Mouse (Mus musculus): ENCODE results near the gene Lsmem1. TPM values are rescaled to one million over a fixed set of nuclear protein-coding genes. Genes with fewer than 3 reads are reported as not detected.

Lsmem1 gene
- polyA plus RNA-seq, 1 experiment from 2014 or later: not detected

DNA sequence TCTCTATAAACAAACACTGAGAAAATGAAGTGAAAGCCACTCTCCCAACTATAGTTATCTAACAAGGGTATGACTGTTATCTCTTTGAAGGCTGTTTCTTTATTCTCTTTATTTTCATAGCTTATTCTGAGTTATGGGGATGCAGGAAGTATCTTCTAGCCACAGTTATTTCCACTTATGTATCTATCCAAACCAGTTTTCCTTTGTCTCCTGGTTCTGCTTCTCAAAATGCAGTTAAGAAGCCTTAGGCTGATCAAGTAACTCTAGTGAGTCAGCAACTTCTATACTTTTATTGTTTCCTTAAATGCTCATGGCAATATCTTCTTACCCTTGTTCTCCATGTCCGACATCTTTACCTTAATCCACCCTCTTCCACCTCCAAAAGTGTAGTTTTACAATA lies 32.9 kb upstream of the Lsmem1 start:
- no peak overlapping the region for H3K27ac ChIP-seq (ENCODE audit: low read length)
- no peaks in the 10 kb centered on the region for H3K36me3 ChIP-seq (ENCODE audit: control insufficient read depth, insufficient read depth, low read length)
- 89% methylated on average over 1 of the region's 1 CpGs for WGBS

DNA sequence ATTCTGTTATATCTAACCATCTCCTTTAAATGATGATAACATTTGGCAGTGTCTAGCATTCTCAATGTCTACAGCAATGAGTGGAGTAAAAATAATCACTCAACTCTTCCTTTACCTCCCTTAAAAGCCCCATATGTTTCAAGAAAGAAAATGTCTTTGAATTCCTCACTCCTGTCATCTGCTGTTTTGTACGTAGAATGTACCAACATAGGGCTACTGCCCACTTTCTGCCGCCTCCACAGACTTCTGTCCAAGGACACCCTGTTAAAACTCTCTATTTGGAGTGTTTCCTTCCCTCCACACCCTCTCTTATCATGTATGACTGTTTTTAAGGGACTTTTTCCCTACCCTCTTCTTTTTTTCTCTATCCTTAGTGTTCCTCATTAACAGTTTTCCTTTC lies 32.3 kb upstream of the Lsmem1 start:
- no peak overlapping the region for H3K27ac ChIP-seq (ENCODE audit: low read length)
- H3K4me3 ChIP-seq (ENCODE audit: low read depth, low read length): no peak overlapping the region
- no peaks in the 10 kb centered on the region for H3K27me3 ChIP-seq (ENCODE audit: control insufficient read depth, insufficient read depth, low read depth, low read length)
- ATAC-seq: no peak
- WGBS: 97% methylated on average over 2 of the region's 2 CpGs
- no peak overlapping the region for H3K4me2 ChIP-seq (ENCODE audit: low read length)
- no peaks in the 10 kb centered on the region for H3K9me3 ChIP-seq (replicated peaks; ENCODE audit: control insufficient read depth, low read length, poor library complexity, severe bottlenecking)
- no peak overlapping the region for H3K9ac ChIP-seq (ENCODE audit: low read depth, low read length)
- H3K4me1 ChIP-seq (ENCODE audit: control insufficient read depth, insufficient read depth, low read length): no peaks in the 10 kb centered on the region
- H3K36me3 ChIP-seq (ENCODE audit: control insufficient read depth, insufficient read depth, low read length): no peaks in the 10 kb centered on the region

More for the DNA sequence above, 32.9 kb upstream of the Lsmem1 start:
- no peak overlapping the region for H3K4me3 ChIP-seq (ENCODE audit: low read depth, low read length)
- H3K9me3 ChIP-seq (replicated peaks; ENCODE audit: control insufficient read depth, low read length, poor library complexity, severe bottlenecking): no peaks in the 10 kb centered on the region
- H3K4me1 ChIP-seq (ENCODE audit: control insufficient read depth, insufficient read depth, low read length): no peaks in the 10 kb centered on the region
- H3K4me2 ChIP-seq (ENCODE audit: low read length): no peak overlapping the region
- H3K9ac ChIP-seq (ENCODE audit: low read depth, low read length): no peak overlapping the region
- no peak for ATAC-seq
- H3K27me3 ChIP-seq (ENCODE audit: control insufficient read depth, insufficient read depth, low read depth, low read length): no peaks in the 10 kb centered on the region

DNA sequence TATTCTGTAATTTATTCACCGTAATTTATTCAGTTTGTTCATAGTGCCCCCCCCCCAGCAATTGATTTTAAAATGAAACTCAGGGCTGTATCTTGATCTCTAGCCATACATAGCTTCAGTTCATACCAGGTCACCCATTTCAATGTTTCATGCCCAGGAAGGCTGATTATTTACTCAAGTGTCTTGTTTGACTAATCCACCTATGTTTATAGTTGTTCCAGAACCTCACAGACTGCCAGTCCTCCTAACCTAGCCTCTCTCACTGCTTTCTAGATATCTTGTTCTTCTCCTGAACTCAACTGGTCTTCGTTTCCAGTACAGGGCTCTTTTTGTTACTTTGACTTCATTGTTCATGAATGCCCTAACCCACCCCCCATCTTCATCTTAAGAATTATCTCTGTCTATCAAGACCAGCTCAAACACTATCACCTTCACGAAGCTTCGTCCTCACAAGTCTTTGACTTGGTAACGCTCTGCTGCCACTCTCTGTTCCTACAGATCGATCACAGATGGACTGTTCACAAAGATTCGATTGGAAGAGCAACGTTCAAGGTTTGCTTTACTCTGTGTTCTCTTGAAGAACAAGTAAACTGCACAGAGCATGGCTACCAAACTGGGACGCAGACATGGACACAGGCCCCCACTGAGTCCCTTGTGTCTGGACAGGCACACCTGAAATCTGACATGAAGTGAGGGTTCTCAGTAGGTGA lies 25.0 kb upstream of the Lsmem1 start:
- H3K27me3 ChIP-seq (ENCODE audit: control insufficient read depth, insufficient read depth, low read depth, low read length): no peaks in the 10 kb centered on the region
- no peak for ATAC-seq
- no peak overlapping the region for H3K4me2 ChIP-seq (ENCODE audit: low read length)
- peaks cover 16% of the 10 kb centered on the region for H3K4me1 ChIP-seq (ENCODE audit: control insufficient read depth, insufficient read depth, low read length)
- H3K9ac ChIP-seq (ENCODE audit: low read depth, low read length): no peak overlapping the region
- H3K36me3 ChIP-seq (ENCODE audit: control insufficient read depth, insufficient read depth, low read length): no peaks in the 10 kb centered on the region
- 97% methylated on average over 9 of the region's 9 CpGs for whole genome bisulfite sequencing
- no peak overlapping the region for H3K27ac ChIP-seq (ENCODE audit: low read length)
- H3K9me3 ChIP-seq (replicated peaks; ENCODE audit: control insufficient read depth, low read length, poor library complexity, severe bottlenecking): no peaks in the 10 kb centered on the region
- no peak overlapping the region for H3K4me3 ChIP-seq (ENCODE audit: low read depth, low read length)

GRCm38 (mm10) chr12:40223676-40224075 lies 24.4 kb upstream of the Lsmem1 start:
- H3K9ac ChIP-seq (ENCODE audit: low read depth, low read length): peak overlapping the region; percentile 58
- peak overlapping the region; percentile 94 for H3K4me3 ChIP-seq (ENCODE audit: low read depth, low read length)
- H3K36me3 ChIP-seq (ENCODE audit: control insufficient read depth, insufficient read depth, low read length): no peaks in the 10 kb centered on the region
- H3K4me1 ChIP-seq (ENCODE audit: control insufficient read depth, insufficient read depth, low read length): peaks cover 16% of the 10 kb centered on the region
- 63% methylated on average over 10 of the region's 10 CpGs for WGBS
- peak overlapping the region; percentile 98 for H3K27ac ChIP-seq (ENCODE audit: low read length)
- peak overlapping the region; percentile 62 for H3K4me2 ChIP-seq (ENCODE audit: low read length)
- H3K27me3 ChIP-seq (ENCODE audit: control insufficient read depth, insufficient read depth, low read depth, low read length): no peaks in the 10 kb centered on the region
- no peaks in the 10 kb centered on the region for H3K9me3 ChIP-seq (replicated peaks; ENCODE audit: control insufficient read depth, low read length, poor library complexity, severe bottlenecking)
- ATAC-seq: no peak

GRCm38 (mm10) chr12:40223082-40223619 lies 23.9 kb upstream of the Lsmem1 start:
- H3K4me2 ChIP-seq (ENCODE audit: low read length): peak overlapping the region; percentile 62
- ATAC-seq: peak; percentile 99

GRCm38 (mm10) chr12:40222251-40223081 lies 23.2 kb upstream of the Lsmem1 start:
- Histone ChIP-seq H3K27me3 (ENCODE audit: control insufficient read depth, insufficient read depth, low read depth, low read length) (no peaks in the 10 kb centered on the region), H3K27ac (ENCODE audit: low read length) (peak overlapping the region; percentile 98), H3K36me3 (ENCODE audit: control insufficient read depth, insufficient read depth, low read length) (no peaks in the 10 kb centered on the region), H3K4me1 (ENCODE audit: control insufficient read depth, insufficient read depth, low read length) (peaks cover 16% of the 10 kb centered on the region), H3K4me3 (ENCODE audit: low read depth, low read length) (peak overlapping the region; percentile 94), H3K4me2 (ENCODE audit: low read length) (peak overlapping the region; percentile 74), H3K9me3 (replicated peaks; ENCODE audit: control insufficient read depth, low read length, poor library complexity, severe bottlenecking) (no peaks in the 10 kb centered on the region), H3K9ac (ENCODE audit: low read depth, low read length) (peak overlapping the region; percentile 88)
- WGBS: under 1% methylated on average over 81 of the region's 81 CpGs
- peak; percentile 97 for ATAC-seq

More at GRCm38 (mm10) chr12:40223082-40223619, 23.9 kb upstream of the Lsmem1 start:
- peak overlapping the region; percentile 98 for H3K27ac ChIP-seq (ENCODE audit: low read length)
- peaks cover 16% of the 10 kb centered on the region for H3K4me1 ChIP-seq (ENCODE audit: control insufficient read depth, insufficient read depth, low read length)
- H3K9ac ChIP-seq (ENCODE audit: low read depth, low read length): peak overlapping the region; percentile 88
- under 1% methylated on average over 47 of the region's 47 CpGs for WGBS
- no peaks in the 10 kb centered on the region for H3K36me3 ChIP-seq (ENCODE audit: control insufficient read depth, insufficient read depth, low read length)
- no peaks in the 10 kb centered on the region for H3K27me3 ChIP-seq (ENCODE audit: control insufficient read depth, insufficient read depth, low read depth, low read length)
- H3K9me3 ChIP-seq (replicated peaks; ENCODE audit: control insufficient read depth, low read length, poor library complexity, severe bottlenecking): no peaks in the 10 kb centered on the region
- H3K4me3 ChIP-seq (ENCODE audit: low read depth, low read length): peak overlapping the region; percentile 94

GRCm38 (mm10) chr12:40221611-40222010 lies 22.3 kb upstream of the Lsmem1 start:
- Histone ChIP-seq H3K4me1 (ENCODE audit: control insufficient read depth, insufficient read depth, low read length) (peaks cover 16% of the 10 kb centered on the region), H3K27me3 (ENCODE audit: control insufficient read depth, insufficient read depth, low read depth, low read length) (no peaks in the 10 kb centered on the region), H3K36me3 (ENCODE audit: control insufficient read depth, insufficient read depth, low read length) (peaks cover 3% of the 10 kb centered on the region; the same call in 1 of the 2 replicates), H3K27ac (ENCODE audit: low read length) (peak overlapping the region; percentile 98), H3K4me3 (ENCODE audit: low read depth, low read length) (peak overlapping the region; percentile 94), H3K9ac (ENCODE audit: low read depth, low read length) (peak overlapping the region; percentile 88; the same call in 1 of the 2 replicates), H3K9me3 (replicated peaks; ENCODE audit: control insufficient read depth, low read length, poor library complexity, severe bottlenecking) (no peaks in the 10 kb centered on the region), H3K4me2 (ENCODE audit: low read length) (peak overlapping the region; percentile 74)
- WGBS: 12% methylated on average over 5 of the region's 5 CpGs
- no peak for ATAC-seq

- Histone ChIP-seq H3K36me3 (ENCODE audit: control insufficient read depth, insufficient read depth, low read length) (peaks cover 6% of the 10 kb centered on the region; the same call in 1 of the 2 replicates), H3K9me3 (replicated peaks; ENCODE audit: control insufficient read depth, low read length, poor library complexity, severe bottlenecking) (no peaks in the 10 kb centered on the region), H3K27me3 (ENCODE audit: control insufficient read depth, insufficient read depth, low read depth, low read length) (no peaks in the 10 kb centered on the region), H3K4me3 (ENCODE audit: low read depth, low read length) (peak overlapping the region; percentile 94), H3K4me1 (ENCODE audit: control insufficient read depth, insufficient read depth, low read length) (peaks cover 16% of the 10 kb centered on the region), H3K9ac (ENCODE audit: low read depth, low read length) (no peak overlapping the region), H3K27ac (ENCODE audit: low read length) (no peak overlapping the region), H3K4me2 (ENCODE audit: low read length) (peak overlapping the region; percentile 74)
- ATAC-seq: no peak
- 41% methylated on average over 3 of the region's 3 CpGs for WGBS
Observed at GRCm38 (mm10) chr12:40220896-40221295, 21.6 kb upstream of the Lsmem1 start.

Data from midbrain, embryonic 16.5 days (tissue).